Mouse (Mus musculus) neural tube, embryonic 11.5 days (tissue): Measurements from ENCODE around the gene Iqsec1. TPM values are rescaled to one million over a fixed set of nuclear protein-coding genes. Genes with fewer than 3 reads are reported as not detected.

ENCODE experiments used
- ATAC-seq: fragments of 200-750 bp; cut with Nextera tagmentation; 2 replicates; pipeline ENCODE4 v1.8.0; 2017; ENCODE audit warnings: moderate number of reproducible peaks, mild to moderate bottlenecking, moderate TSS enrichment, moderate library complexity; ENCODE audit not compliant: insufficient read depth, low FRiP score, low TSS enrichment
- DNase-seq: peaks from one replicate; pipeline ENCODE4 v3.0.0-alpha.2; 2015; ENCODE audit warnings: low spot score
- H3K27ac ChIP-seq: fragments of 300-500 bp; sonication (generic); 2 replicates; pipeline ENCODE4 v1.5.1; 2014; ENCODE audit warnings: low read depth, mild to moderate bottlenecking, low read length
- H3K27me3 ChIP-seq: fragments of 300-500 bp; sonication (generic); 2 replicates; pipeline ENCODE4 v1.6.1; 2014; ENCODE audit warnings: mild to moderate bottlenecking, low read length, mixed read lengths; ENCODE audit not compliant: control insufficient read depth, insufficient read depth
- H3K36me3 ChIP-seq: fragments of 300-500 bp; sonication (generic); 2 replicates; pipeline ENCODE4 v1.6.1; 2014; ENCODE audit warnings: mild to moderate bottlenecking, low read length, moderate library complexity, mixed read lengths; ENCODE audit not compliant: control insufficient read depth, insufficient read depth
- H3K4me1 ChIP-seq: fragments of 300-500 bp; sonication (generic); 2 replicates; pipeline ENCODE4 v1.6.1; 2014; ENCODE audit warnings: low read length, mixed read lengths; ENCODE audit not compliant: control insufficient read depth, insufficient read depth
- H3K4me2 ChIP-seq: fragments of 300-500 bp; sonication (generic); 2 replicates; pipeline ENCODE4 v1.6.1; 2014; ENCODE audit warnings: low read depth, mild to moderate bottlenecking, moderate library complexity
- H3K4me3 ChIP-seq: fragments of 300-500 bp; sonication (generic); 2 replicates; pipeline ENCODE4 v1.5.1; 2014; ENCODE audit warnings: low read depth, low read length
- H3K9ac ChIP-seq: fragments of 300-500 bp; sonication (generic); 2 replicates; pipeline ENCODE4 v1.6.1; 2014; ENCODE audit warnings: mild to moderate bottlenecking, low read length
- H3K9me3 ChIP-seq: fragments of 300-500 bp; sonication (generic); 2 replicates; pipeline ENCODE4 v1.6.1; 2016; ENCODE audit warnings: low read length; ENCODE audit not compliant: control insufficient read depth
- WGBS: fragments of 180-500 bp; shearing (Covaris S2); extraction: QIAGEN DNeasy Blood & Tissue Kit; methylation state at CpG from one replicate; pipeline ENCODE4 v1.1.7; 2014; 5-methylcytosine and 5-hydroxymethylcytosine counted together
- polyA plus RNA-seq: library from polyadenylated mRNA; unstranded; fragments of >200 nt; fragmentation: Nextera tagmentation; extraction: Ambion mirVana; gene quantifications from 2 replicates; pipeline ENCODE4 v1.2.1, GENCODE M21; 2014

The Iqsec1 gene
- polyA plus RNA-seq, 1 experiment from 2014 or later, result 18.6 TPM

DNA sequence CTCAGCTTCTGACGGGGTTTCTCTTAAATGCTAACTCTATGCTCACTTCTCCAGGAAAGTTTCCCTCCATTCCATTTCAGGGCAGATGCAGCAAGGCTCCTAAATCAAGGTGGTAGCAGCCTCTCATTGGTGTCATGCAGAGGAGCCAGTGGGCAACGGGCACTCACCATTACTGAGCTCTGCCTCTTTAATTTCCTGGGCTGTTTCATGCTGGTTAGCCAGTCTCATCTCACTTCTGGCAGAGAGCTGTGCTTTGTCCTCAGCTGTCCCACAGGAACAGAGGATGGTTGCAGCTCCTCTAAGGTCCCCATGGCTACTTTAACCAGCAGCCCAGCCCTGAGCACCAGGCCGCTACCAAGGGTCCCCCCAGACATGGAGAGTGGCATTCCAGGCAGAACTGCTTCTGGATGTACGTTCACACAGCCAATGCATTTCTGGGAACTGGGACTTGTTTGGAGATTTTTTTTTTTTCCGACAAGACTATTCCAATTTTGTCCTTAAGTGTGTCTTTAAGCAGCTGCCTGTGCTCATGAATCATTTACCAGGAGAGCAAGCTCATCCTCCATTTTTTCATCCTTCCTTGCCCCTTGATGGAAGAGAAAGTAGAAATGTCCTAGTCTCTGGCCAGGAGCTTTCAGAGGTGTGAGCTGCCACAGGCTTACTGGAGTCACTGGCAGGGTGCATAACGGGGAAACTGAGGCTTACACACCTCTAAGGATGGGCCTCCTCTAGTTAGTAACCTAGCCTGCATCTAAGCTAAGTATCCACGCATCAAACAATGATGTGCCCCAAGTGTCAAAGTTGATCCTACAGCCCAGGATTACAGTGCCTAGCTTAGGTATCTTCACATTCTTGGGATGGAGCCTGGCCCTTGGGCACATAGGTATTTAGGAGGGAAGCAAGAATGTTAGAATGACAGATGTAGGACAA lies 98.9 kb downstream of the Iqsec1 start:
- WGBS, result 85% methylated on average over 7 of the region's 7 CpGs
- Histone ChIP-seq H3K4me2 (no peak overlapping the region), H3K27ac (no peak overlapping the region), H3K9me3 (no peaks in the 10 kb centered on the region), H3K9ac (no peak overlapping the region), H3K4me1 (no peaks in the 10 kb centered on the region), H3K27me3 (no peaks in the 10 kb centered on the region), H3K4me3 (no peak overlapping the region), H3K36me3 (no peaks in the 10 kb centered on the region)
- DNase-seq, result no peak
- no peak for ATAC-seq

DNA sequence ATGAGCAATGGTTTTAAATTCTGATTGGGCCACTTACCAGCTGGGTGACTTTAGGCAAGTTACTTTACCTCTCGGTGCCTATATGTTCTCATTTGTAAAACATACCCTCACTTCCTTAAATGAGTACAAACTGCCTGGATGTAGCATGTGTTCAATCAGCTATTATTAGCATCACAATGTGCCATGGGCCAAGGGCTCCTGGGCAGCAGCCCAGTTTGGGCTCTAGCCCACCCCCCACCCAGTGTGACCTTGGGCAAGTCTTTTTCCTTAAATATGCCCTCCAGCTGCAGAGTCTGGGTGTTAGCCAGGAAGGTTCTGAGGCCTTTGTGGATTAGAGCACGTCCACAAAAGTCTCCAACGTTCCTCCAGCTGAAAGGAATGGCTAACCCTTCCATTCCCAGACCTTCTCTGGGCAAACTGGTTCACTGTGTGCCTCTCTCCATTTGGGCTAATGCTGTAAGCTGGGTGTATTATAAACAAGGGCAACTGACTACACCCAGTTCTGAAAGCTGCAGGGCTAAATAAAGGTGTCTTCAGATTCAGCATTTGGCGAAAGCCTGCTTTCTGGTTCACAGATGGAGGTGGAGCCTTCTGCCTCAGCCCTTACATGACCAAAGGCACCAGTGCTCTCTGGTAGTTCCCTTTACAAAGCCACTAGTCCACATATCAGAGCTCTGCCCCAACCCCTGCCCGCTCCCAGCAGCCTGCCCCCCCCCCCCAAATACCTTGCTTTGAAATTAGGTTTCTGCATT lies 101.3 kb downstream of the Iqsec1 start:
- no peaks in the 10 kb centered on the region for H3K27me3 ChIP-seq
- H3K4me2 ChIP-seq, result no peak overlapping the region
- no peak overlapping the region for H3K9ac ChIP-seq
- 75% methylated on average over 5 of the region's 5 CpGs for WGBS
- H3K27ac ChIP-seq, result no peak overlapping the region
- DNase-seq, result no peak
- H3K9me3 ChIP-seq, result no peaks in the 10 kb centered on the region
- H3K36me3 ChIP-seq, result no peaks in the 10 kb centered on the region
- ATAC-seq, result no peak
- H3K4me3 ChIP-seq, result no peak overlapping the region
- H3K4me1 ChIP-seq, result no peaks in the 10 kb centered on the region

DNA sequence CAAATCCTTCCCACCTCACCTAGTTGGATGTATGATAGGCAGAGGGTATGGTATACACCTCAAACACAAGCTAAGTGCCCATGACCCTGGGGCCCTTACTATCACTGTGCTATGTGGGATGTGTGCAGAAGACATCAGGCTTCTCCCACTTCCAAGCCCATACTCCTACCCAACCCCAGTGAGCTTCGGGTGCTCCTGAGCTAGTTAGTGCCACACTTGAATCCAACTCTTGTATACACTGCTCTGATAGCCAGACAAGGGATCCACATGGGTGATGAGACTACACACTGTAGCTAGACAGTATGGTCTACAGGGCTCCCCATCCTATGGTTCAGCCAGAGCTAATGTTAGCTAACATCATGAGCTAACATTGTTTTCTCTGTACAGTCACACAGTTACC lies 102.9 kb downstream of the Iqsec1 start:
- no peak overlapping the region for H3K4me2 ChIP-seq
- H3K27me3 ChIP-seq, result no peaks in the 10 kb centered on the region
- no peaks in the 10 kb centered on the region for H3K36me3 ChIP-seq
- no peak overlapping the region for H3K27ac ChIP-seq
- 88% methylated on average over 1 of the region's 1 CpGs for WGBS
- no peaks in the 10 kb centered on the region for H3K4me1 ChIP-seq
- ATAC-seq, result no peak
- H3K9me3 ChIP-seq, result no peaks in the 10 kb centered on the region
- H3K4me3 ChIP-seq, result no peak overlapping the region
- no peak for DNase-seq
- H3K9ac ChIP-seq, result no peak overlapping the region

DNA sequence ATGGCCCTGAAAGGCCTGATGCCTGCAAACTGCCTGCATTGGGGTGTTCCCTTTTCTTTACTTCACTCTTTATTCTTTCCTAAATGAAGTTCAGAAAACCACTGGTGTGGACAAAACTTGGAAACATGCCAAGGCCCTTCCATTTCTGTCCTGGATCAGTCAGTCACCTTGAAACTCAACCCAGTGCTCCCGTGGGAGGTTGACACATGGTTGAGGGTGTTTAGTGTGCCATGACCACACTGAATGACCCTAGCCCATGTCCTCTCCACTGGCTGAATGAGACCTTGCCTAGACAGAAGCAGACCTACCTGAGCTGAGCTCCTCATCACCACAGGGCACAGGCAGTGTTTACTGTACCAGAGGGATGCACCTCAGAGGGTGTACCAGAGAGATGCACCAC lies 103.9 kb downstream of the Iqsec1 start:
- Histone ChIP-seq H3K9ac (no peak overlapping the region), H3K27ac (no peak overlapping the region), H3K4me3 (no peak overlapping the region), H3K9me3 (no peaks in the 10 kb centered on the region), H3K36me3 (no peaks in the 10 kb centered on the region), H3K27me3 (no peaks in the 10 kb centered on the region), H3K4me1 (no peaks in the 10 kb centered on the region), H3K4me2 (no peak overlapping the region)
- DNase-seq (no peak), ATAC-seq (no peak)
- 55% methylated on average over 1 of the region's 1 CpGs for WGBS

DNA sequence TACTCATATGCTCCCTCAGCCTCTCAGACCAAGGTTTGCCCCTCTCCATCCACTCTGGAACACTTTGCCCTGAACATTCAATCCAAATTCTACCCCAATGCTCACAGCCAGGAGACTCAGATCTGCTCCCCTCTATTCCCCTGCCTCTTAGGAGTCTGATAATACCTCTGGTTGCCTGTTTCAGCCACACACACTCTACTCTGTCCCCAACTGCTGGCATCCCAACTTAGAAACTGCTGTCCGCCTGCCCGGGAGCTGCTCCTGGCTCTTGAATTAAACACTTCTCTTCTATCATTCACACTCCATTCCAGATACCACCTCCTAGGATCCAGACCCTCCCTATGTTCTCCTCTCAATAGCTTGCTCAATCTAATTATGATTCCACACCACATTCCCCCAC lies 107.5 kb downstream of the Iqsec1 start:
- H3K9ac ChIP-seq, result no peak overlapping the region
- ATAC-seq (no peak), DNase-seq (no peak)
- H3K9me3 ChIP-seq, result no peaks in the 10 kb centered on the region
- H3K36me3 ChIP-seq, result no peaks in the 10 kb centered on the region
- no peaks in the 10 kb centered on the region for H3K27me3 ChIP-seq
- no peak overlapping the region for H3K4me2 ChIP-seq
- no peaks in the 10 kb centered on the region for H3K4me1 ChIP-seq
- 95% methylated on average over 2 of the region's 2 CpGs for WGBS
- H3K27ac ChIP-seq, result no peak overlapping the region
- H3K4me3 ChIP-seq, result no peak overlapping the region

DNA sequence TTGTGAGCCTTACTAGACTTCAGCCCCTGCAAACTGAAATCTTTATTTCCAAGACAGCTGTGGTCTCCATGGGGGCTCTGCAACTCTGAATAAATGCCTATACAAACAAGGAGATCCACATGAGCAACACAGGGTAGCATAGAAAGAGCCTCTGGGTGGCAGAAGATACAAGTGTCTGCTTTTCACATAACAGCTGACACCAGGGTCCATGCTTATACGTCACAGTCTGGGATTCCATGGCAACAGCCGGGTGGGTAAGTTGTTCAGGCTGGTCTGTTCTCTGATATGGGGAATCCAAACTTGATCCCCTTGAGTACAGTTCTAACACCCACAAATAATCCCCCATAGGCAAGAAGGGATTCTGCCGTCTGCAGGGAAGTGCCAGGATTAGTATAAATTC lies 108.1 kb downstream of the Iqsec1 start:
- ATAC-seq, result no peak
- WGBS, result 64% methylated on average over 3 of the region's 3 CpGs
- H3K9me3 ChIP-seq, result no peaks in the 10 kb centered on the region
- DNase-seq, result no peak
- no peak overlapping the region for H3K4me2 ChIP-seq
- no peak overlapping the region for H3K4me3 ChIP-seq
- H3K9ac ChIP-seq, result no peak overlapping the region
- H3K27ac ChIP-seq, result no peak overlapping the region
- no peaks in the 10 kb centered on the region for H3K36me3 ChIP-seq
- no peaks in the 10 kb centered on the region for H3K4me1 ChIP-seq
- H3K27me3 ChIP-seq, result no peaks in the 10 kb centered on the region

DNA sequence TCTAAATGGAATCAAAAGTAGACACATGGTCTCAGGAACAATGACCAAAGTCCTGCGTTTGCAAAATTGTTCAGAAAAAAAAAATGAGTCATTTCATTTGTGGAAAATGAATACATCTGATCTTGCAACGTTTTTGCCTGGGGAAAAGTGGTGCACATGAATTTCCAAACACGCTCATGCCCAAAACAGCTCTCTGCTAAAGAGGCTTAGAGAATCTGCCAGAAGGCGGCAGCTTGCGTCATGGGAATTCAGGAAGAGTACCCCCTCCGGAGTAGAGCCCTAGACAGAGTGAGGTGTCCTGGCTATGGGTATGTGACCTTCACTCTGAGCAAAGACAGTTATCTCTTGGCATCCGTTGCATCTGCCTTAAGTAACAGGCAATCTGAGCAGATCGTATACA lies 116.9 kb downstream of the Iqsec1 start:
- Histone ChIP-seq H3K36me3 (no peaks in the 10 kb centered on the region), H3K4me1 (no peaks in the 10 kb centered on the region), H3K4me2 (no peak overlapping the region), H3K27me3 (no peaks in the 10 kb centered on the region), H3K27ac (no peak overlapping the region), H3K4me3 (no peak overlapping the region), H3K9me3 (no peaks in the 10 kb centered on the region), H3K9ac (no peak overlapping the region)
- no peak for ATAC-seq
- no peak for DNase-seq
- 88% methylated on average over 8 of the region's 8 CpGs for WGBS

DNA sequence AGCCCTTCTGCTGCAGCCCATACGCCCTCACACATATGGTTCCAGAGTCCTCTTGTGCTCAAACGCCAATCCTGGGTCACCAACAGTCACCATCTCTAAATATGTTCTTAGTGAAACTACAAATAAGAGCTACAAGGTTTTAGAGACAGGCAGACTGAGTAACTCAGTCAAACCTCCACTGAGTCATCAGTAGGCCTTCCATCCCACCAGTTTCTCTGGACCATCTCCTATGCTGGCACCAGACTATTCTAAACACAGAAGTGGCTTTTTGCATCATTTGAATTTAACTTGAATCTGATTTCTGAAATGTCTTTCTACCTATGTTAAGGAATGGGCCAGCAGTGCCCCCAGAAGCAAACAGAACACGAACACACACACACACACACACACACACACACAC lies 120.5 kb downstream of the Iqsec1 start:
- no peaks in the 10 kb centered on the region for H3K36me3 ChIP-seq
- H3K9ac ChIP-seq, result no peak overlapping the region
- H3K4me2 ChIP-seq, result no peak overlapping the region
- no peak overlapping the region for H3K27ac ChIP-seq
- no peaks in the 10 kb centered on the region for H3K27me3 ChIP-seq
- no peaks in the 10 kb centered on the region for H3K9me3 ChIP-seq
- ATAC-seq (no peak), DNase-seq (no peak)
- no peaks in the 10 kb centered on the region for H3K4me1 ChIP-seq
- WGBS, result 81% methylated on average over 3 of the region's 3 CpGs
- no peak overlapping the region for H3K4me3 ChIP-seq

DNA sequence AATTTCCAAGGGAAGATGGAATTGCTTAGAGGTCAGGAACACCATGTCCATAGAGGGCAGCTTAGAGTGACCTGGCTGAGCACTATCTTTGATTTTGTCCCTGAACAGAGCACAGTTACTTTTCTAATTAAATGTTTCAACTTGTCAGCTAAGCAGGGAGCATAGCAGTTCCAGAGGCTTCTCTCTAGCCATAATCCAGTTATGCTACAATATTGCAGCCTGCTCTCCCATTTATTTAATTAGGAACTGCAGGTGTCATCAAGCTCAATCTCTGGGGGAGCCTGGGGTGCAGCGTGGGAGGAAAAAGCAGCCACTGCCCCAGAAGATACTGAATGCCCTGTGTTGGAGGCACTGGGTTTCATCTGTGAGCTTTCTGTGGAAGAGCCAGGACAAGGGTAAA lies 127.1 kb downstream of the Iqsec1 start:
- Histone ChIP-seq H3K4me2 (no peak overlapping the region), H3K9me3 (no peaks in the 10 kb centered on the region), H3K4me1 (no peaks in the 10 kb centered on the region), H3K4me3 (no peak overlapping the region), H3K27me3 (no peaks in the 10 kb centered on the region), H3K9ac (no peak overlapping the region), H3K27ac (no peak overlapping the region), H3K36me3 (no peaks in the 10 kb centered on the region)
- no peak for ATAC-seq
- no peak for DNase-seq
- WGBS, result 83% methylated on average over 1 of the region's 1 CpGs
